Mouse (Mus musculus): ENCODE data around the gene Cyp2d12.
"Not testable (repeated sequence)": the region's sequence is repeated elsewhere in the genome, so short reads cannot be mapped to it uniquely, and the experiment has no call there.

DNA sequence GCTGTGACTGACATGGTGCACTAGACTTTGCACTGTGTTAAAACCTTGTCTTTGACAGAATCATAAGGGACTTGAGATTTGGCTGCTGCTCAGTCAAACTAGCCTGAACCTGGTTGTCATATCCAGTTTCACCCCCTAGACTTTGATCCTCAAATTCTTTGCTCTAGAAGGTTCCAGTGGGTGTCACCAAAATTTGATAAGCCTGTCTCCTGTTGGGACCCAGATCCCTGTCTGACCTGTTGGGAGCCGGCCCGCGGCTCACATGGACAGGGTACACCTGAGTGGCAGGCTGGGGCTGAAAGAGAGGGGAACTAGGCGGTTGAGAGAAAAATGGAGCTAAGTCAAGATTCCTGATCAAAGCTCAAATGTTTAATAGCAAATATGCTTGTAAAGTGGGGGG lies 7.1 kb upstream of the Cyp2d12 start:
- TF ChIP-seq CTCF, EP300 (IDR thresholded peaks at IDR 0.05): not testable (repeated sequence)
